Mouse (Mus musculus) ES-CJ7 (cell line): ENCODE measurements around the gene Polq.

Source experiments
- DNase-seq: peaks from one replicate; pipeline ENCODE4 v3.0.0; 2011; ENCODE audit warnings: low read depth, low spot score

Gene Polq

DNA sequence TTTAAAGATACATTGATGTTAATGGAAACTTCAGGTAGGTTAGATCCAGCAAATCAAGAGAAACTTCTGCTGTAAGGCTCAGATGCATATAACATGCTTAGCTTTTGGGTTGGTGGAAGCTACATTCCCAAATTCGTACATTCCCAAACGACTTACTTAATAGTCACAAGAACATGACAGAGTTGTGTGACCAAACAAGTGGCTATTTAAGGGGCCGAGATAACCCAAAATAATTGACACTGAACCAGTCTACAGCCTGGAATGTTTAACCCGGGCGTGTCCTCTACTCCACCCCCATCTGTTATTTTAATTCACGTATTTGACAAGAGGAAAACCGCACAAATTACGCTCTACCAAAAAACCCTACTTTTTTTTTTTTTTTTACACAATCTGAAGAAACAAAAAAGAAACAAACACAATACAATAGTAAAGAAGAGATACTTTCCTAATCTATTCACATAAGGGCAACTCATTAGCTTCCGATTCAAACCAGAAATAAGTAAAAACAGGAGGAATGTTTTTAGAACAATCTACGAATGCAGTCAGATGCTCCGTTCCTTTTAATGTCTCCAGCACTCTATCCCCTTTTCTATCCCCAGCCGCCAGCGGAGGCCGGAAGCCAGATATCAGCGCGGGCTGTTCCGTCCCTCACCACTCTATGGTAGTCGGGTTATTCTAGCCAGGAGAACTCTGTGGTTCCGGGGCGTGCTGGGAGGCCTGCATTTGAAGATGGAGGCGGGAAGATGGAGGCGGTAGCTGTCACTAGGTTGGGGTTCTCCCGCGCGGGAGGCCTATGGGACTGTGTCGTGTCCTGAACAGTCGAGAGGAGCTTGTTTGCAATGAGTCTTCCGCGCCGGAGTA is at the start of gene Polq:
Polq (plus strand) TSS at position 726 of the 861 bp plus-strand sequence.
- peak; percentile 93 for DNase-seq

DNA sequence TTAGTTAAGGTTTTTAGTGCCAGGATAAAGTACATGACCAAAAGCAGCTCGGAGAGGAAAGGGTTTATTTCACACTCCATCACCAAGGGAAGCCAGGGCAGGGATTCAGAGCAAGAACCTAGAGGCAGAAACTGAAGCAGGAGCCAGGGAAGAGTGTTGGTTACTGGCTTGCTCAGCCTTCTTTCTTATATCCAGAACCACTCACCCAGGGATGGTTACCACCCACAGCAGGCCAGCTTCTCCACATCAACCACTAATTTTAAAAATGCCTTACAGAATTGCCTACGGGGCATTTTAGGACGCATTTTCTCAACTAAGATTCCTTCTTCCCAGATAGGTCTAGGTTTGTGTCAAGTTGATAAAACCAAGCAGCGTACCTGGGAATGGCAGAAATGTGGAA is 48.2 kb upstream of the Polq start:
- no peak for DNase-seq

DNA sequence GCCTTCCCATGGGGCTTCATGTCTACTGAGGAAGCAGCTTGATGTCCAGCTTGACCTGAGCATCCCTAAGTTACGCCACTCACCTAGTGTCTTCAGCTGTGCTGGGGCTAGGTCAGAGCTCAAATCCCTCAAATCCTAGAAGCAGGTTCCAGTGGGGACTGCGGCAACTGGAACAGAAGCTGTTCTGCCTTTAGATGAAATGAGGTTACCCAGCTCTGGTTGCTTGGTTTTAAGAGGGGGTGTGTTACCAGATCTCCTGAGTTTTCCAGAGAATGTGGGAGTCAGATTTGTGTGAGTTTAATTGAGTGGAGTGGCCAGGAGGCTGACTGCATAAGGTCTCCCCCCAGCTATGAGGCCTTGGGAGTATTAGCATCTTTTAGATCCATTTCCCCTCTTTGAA is 32.5 kb upstream of the Polq start:
- DNase-seq: no peak

DNA sequence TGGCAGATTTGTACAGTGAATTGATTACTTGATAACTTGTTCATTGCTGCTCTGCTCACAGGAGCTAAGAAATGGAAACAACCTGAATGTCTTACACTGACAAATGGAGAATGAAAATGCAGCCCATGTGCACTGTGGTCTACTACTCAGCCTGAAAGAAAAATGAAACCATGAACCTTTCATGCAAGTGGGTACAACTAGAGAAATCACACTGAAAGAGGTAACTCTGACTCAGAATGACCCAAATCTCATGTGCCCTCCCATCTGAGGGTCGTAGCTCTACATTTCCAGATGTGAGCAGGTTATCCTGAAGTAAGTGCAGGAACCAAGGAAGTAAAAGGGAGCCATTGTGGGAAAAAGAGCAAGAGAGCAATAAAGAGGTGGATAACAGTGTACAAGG is 27.8 kb upstream of the Polq start:
- DNase-seq: no peak

DNA sequence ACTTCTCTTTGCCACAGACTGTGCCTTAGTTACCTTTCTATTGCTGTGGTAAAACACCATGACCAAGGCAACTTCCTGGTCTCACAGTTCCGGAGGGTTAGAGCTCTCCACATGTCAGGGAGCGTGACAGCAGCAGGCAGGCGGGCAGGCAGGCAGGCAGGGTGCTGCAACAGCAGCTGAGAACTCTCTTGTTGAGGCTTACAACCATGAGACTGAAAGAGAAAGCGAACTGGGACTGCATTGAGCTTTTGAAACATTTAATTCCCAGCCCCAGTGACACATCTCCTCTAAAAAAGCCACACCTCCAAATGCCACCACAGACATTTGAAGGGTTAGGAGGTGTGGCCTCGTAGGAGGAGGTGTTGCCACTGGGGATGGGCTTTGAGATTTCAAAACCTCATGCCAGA is 25.9 kb upstream of the Polq start:
- no peak for DNase-seq

DNA sequence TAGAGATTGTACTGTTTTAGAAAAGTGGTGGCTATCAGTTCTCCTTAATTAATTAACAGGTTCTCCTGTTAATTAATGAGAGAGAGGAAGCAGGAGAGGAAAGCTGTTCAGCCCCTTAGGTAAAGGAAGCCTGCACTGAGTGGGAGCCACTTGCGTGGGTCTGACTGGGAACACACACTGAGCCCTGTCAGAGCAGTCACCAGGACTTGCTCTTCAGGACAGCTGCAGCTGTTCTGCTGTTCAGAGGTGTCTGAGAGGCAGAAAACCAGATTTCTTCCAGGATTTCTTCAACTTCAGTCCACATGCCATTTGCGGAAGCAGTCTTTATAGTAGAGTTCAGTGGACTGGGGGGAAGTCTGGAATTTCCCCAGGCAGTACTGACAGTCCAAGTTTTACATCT is 24.2 kb upstream of the Polq start:
- DNase-seq: no peak

DNA sequence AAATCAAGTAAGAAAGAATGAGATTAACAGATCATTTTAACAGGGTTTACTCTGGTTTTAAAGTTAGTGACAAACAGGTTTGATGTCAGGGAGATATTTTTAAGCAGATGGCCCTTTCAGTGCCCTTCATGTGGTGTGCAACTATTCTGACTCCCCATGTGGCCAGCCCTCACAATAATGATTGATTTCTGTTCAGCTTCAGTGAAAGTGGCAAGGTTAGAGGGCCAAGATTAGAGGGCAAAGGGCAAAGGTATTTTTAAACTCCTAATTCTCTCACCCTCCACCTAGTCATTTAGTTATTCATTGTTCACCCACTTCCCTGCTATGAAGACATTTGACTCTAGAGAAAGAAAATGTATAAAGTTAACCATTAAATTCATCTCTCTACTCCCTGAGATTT is 23.5 kb upstream of the Polq start:
- DNase-seq: no peak

DNA sequence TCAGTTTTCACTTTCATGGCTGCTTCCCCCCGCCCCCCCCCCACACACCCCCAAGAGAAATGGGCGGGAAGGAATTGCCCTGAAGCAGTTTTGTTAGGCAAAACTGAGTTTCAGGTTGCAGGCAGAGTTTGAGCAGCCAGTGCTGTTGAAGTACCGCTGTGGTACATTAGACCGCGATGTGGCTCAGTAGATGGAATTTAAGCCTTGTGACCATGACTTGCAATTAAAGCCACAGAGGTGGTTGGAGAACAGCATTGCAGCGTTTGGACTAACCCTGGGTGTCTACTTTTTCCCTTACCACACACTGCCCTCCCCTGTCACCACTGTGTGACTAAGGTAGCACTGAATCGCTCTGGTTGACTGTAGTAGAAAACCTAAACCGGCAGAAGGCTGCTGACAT is 22.1 kb upstream of the Polq start:
- DNase-seq: no peak

DNA sequence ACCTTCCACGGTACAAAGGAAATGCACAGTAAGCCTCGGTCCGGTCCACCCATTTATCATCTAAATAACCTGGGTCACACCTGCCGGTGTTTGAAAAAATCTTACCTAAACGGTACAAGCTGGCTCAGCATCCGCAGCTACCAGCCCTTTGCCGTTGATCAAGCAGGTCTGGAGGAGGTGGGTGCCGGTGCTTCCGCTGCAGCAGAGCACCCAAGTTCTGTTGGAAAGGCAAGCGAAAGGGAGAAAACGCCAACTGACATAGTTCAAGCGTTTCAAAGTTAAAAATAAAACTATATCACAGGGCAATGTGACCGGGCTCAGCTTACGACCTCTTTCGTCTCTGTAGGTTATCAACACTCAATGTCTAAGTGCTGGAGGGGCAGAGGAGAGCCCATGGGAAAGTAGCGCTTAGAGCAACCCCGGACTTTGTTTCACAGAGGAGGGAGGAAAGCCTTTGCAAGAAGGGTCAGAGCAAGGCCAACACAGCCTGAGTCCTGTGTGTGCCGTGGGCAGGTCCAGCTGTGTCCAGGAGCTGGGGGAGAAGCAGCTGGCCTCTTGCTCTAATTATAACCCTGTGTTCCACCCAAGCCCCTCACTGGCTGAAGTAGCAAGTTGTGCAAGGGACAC is 21.5 kb upstream of the Polq start, which contains the start of gene Fbxo40:
Fbxo40 (minus strand) TSS at position 469 of the 627 bp plus-strand sequence.
- DNase-seq: no peak

DNA sequence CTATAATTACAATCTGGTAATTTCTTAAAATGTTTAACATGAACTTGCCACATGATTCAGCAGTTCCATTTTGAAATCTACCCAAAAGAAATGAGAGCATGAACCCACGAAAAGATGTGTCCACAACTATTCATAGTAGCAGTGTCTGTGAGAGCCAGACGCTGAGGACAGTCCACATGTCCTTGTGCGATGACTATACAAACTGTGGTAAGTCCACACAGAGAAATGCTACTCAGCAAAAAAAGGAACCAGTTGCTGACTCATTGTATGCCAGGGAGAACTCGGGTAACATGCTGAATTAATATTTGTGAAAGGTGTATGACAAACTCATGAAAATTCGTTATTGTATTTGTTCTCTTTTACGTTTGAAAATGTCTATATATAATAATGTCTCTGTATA is 13.9 kb upstream of the Polq start:
- no peak for DNase-seq

DNA sequence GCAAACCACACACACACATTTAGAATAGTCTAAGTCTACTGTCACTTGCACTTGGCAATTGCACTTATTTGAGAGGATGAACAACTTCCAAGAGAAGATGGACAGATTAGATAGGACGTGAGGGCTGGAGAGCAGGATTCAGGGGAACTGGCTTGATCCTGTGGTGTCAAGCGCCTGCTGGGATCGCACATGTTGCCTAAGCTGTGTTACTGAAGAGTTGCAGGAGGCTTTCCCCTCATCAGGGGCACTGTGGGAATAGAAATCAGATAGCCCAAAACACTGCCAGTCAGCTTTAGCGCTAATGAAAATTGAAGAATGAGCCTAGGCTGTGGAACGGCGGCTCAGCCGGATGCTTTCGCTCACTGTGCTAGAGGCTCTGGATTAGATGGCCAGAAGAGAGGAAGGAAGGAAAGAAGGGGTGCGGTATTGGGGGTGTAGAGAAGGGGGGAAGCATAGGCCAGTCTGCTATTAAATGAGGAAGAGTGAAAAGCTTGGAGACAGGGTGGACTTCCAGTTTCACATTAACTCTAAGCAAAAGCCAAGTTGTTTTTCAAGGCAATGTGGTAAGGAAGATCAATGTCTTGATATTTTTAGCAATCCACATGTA is 12.1 kb upstream of the Polq start:
- no peak for DNase-seq

DNA sequence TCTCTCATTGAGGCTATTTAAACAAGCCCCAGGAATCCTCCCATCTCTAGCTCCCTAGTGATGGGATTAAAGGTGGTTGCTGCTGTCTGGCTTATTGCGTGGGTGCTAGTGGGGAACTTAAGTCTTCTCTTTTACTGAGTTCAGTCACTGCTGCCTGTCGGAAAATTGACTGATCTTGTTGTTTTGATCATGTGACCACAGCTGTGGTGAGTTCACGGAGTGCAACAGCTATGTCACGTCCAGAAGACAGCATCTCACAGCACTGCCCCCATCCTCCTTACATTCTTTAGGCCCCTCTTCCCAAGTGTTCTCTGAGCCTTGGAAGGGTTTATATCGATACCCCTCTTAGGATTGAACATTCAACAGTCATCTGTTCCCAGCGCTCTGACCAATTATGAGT is 2.3 kb upstream of the Polq start:
- no peak for DNase-seq

DNA sequence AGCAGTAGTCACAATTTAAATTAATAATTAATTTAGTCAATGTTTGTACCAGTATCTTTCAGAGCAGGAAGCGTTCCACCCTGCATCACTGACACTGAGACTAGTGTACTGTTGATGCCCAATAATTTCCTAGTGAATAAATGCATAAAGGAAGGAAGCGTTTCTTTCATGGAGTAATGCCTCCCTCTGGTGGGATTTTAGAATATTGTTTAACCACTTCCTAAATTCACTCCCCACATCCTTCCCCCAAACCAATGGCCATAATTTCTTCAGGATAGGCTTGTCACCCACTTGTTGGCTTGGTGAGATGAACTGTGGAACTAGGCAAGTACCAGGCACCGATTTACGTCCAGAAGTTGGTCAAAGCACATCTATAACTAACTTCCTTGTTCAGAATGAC is 1.2 kb upstream of the Polq start:
- peak; percentile 45 for DNase-seq

DNA sequence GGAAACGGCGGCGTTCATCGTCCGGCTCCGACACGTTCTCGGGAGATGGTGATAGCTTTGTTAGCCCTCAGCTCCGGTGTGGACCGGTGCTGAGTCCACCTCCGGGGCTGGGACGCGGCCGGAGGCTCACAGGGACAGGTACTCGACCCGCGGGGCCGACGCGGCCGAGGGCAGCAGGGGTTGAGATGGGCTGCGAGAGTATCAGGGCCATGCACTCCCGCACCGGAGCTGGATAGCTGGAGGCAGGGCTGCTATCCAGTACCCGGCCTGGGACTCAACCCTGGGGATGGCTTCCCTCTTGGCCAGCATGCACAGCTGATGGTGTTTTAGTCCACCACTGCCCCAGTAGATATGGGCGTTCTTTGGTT is 320 bp downstream of the Polq start:
- DNase-seq: no peak

DNA sequence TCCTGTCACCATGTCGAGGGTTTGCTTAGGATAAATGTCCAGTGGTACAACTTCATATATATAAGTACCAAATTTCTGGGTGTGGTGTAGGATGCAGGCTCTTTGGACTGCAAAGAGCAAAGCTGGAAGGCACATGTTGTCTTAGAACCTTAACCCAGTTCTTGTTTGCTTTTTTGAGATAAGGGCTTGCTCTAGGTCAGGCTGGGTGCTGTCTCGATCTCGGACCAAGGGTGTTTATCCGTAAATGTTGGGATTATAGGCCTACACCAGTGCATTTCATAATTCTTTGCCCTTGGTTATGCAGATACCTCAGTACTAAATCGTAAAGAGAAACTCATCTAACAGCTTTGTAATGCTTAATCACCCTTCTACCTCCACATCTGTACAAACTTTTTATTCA is 750 bp downstream of the Polq start:
- DNase-seq: no peak

DNA sequence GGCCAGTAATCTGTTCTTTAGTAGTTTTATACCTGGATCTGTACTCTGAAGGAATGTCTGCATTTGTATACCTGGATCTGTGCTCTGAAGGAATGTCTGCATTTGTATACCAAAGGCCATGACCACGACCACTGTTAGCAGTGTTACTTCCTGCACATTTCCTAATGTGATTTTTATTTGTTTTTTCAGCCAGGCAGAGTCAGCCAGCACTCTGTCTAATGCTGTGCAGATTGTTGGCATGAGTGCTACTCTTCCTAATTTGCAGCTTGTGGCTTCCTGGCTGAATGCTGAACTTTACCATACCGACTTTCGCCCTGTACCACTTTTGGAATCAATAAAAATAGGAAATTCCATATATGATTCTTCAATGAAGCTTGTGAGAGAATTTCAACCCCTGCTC is 16.0 kb downstream of the Polq start:
- no peak for DNase-seq

DNA sequence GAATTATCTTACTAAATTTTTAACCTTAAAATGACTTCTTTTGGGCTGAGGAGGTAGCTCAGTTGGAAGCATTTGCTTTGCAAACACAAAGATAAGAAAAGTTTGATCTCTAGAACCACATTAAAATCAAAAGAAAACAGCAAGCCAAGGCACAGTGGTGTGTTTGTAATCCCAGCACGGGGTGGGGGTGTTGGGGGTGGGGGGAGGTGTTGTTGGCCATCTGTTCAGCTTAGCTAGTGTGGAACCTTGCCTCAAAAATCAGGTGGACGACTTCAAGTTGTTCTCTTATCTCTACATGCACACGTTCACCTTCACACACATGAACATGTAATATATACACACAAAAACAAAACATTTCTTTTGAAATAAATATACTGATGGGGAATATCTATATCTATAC is 20.4 kb downstream of the Polq start:
- no peak for DNase-seq

DNA sequence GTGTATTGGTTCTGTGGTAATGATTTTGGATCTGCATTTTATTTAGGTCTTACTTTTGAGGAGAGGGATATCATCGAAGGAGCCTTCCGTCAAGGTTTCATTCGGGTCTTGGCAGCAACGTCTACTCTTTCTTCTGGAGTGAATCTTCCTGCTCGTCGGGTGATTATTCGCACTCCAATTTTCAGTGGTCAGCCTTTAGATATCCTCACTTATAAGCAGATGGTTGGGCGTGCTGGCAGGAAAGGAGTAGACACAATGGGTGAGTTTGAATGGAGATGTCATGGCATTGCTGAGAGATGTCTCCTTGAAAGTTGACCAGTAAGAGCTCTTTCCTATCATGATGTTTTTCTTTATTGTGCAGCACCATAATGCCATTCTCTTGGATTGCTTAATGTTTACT is 23.2 kb downstream of the Polq start:
- DNase-seq: no peak

DNA sequence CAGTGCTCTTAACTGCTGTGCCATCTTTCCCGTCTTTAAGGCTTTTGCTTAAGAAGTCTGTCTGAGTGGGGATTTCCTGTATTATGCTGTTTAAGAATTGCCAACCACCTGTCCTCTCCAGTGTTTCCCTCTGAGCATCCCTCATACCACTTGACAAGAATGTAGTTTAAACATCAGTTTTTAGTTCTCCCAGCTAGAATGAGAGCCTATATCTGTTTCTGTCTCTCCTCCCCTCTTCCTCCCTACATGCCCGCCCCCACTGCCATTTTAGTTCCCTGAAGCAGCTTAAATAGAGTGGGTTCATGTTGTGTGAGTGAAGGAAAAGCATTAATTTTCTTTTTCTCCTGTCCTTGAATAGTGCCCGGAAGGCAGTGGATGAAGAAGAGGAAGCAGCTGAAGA is 48.0 kb downstream of the Polq start:
- no peak for DNase-seq

DNA sequence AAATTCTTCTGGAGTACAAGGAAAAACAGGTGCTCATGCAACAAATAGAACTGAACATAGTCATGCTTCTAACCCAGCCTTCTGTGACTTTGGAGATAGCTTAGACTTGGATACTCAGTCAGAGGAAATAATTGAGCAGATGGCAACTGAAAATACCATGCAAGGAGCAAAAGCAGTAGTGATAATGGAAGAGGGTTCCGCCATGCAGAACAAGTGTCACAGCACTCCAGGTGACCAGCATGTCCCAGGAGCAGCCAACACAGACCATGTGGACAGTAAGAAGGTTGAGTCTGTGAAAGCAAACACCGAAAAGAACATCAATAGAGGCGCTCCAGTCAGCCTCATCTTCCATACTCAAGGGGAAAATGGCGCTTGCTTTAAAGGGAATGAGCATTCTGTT is 49.7 kb downstream of the Polq start:
- DNase-seq: no peak

DNA sequence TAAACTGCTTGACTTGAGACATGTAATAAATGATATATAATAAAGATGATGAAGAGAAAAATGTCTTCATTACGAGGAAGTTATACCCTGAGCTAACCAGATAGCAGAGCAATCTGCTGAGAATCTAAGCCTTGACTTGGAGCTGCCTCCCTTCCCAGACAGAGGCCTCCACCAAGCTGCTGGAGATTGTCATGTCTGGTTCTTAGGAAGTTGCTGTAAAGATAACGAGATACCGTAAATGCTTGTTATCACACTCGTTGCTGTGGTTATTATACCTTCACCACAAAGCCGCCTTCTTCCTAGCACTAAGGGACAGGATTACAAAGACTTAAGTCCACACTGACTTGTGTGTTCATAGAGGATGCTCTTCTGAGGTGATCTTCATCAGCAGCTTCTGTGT is 60.8 kb downstream of the Polq start:
- no peak for DNase-seq

DNA sequence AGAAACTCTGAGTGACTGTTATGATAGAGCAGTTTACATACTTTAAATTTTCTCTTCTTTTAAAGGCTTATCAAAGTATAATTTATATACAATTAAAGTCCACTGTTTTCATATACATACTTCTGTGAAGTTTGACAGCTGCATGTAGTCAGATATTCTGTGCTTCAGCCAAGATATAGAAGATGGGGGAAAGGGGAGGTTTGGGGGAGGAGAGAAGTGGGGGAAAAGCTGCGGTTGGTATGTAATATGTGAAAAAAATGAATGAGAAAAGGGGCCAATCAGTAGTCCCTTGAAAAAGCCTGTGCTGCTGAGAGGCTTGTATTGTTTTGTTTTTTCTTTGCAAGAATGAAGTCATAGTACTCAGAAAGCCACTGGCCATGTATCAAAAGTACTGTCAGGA is 78.1 kb downstream of the Polq start:
- DNase-seq: no peak
